In genomic region chr4:95304006-95304405, GRCm38 (mm10) we compare ENCODE assay signal across 17 mouse cellular contexts.
A peak's percentile ranks its signal among the peaks of the same experiment; 100 is the strongest.
DNase-seq lines count a peak whose midpoint lies in the region; ATAC-seq and TF ChIP-seq lines count a peak whose summit lies in the region.
"Had no signal": no experiment of that assay in that cellular context is flagged by ENCODE, and none has a peak within 500 bp of the region (broad histone marks: within the 10 kb centered on the region; RNA-seq: fewer than 3 reads in every experiment).

No protein-coding gene starts in this region.

- DNase-seq in CD4-positive, CD25-positive, alpha-beta regulatory T cell, adult 2 months (ENCODE audit: low read depth, low spot score): peak; percentile 7
- DNase-seq in kidney, adult 18-20 months: peak; percentile 56
- peak; percentile 61 for DNase-seq in brain, embryonic 14.5 days (ENCODE audit: low read depth)
- peak; percentile 68 for DNase-seq in kidney, postnatal 14 days
- no peak for DNase-seq in right cerebral cortex, adult 18-20 months
- DNase-seq in heart, postnatal 10 days: no peak
- DNase-seq: cerebellum, adult 8-10 months; right cerebral cortex, postnatal 14 days had no signal

- 74% methylated on average over 1 of the region's 1 CpGs for WGBS in kidney, embryonic 14.5 days

- H3K4me1 ChIP-seq in kidney, embryonic 14.5 days (ENCODE audit: control insufficient read depth, insufficient read depth, low read length): 0 out of 2 replicates have a peak, but pooled peaks cover 3% of the 10 kb centered on the region
- H3K4me1 ChIP-seq: neural tube, embryonic 13.5 days had no signal

- H3K9me3 ChIP-seq in kidney, embryonic 14.5 days (ENCODE audit: control insufficient read depth, low read length): no peaks in the 10 kb centered on the region
- H3K9me3 ChIP-seq: forebrain, embryonic 10.5 days; G1E; heart, embryonic 12.5 days; neural tube, embryonic 13.5 days; stomach, embryonic 15.5 days had no signal

- TF ChIP-seq CTCF in brain, embryonic 14.5 days (IDR thresholded peaks at IDR 0.05; ENCODE audit: borderline replicate concordance, extremely low read depth, insufficient read depth, insufficient read length): no peak

- intact Hi-C loops in heart, postnatal 10 days (cut with DNase I): no loop called here

- H3K4me2 ChIP-seq in kidney, embryonic 14.5 days (replicated peaks; ENCODE audit: low read depth, low read length): no peak overlapping the region
- H3K4me2 ChIP-seq: heart, embryonic 12.5 days; hindbrain, embryonic 14.5 days; neural tube, embryonic 13.5 days; stomach, embryonic 15.5 days had no signal

- no peak overlapping the region for H3K27ac ChIP-seq in kidney, embryonic 14.5 days (ENCODE audit: low read depth, low read length)
- H3K27ac ChIP-seq: hindbrain, embryonic 14.5 days; neural tube, embryonic 13.5 days had no signal

- no peak for ATAC-seq in CD4-positive, CD25-positive, alpha-beta regulatory T cell, adult 4 months
- no peak for ATAC-seq in kidney, embryonic 14.5 days (ENCODE audit: low FRiP score, low TSS enrichment)
- ATAC-seq: intestine, embryonic 16.5 days had no signal

- no peak overlapping the region for H3K9ac ChIP-seq in kidney, embryonic 14.5 days (ENCODE audit: low read depth, low read length)
- H3K9ac ChIP-seq: heart, embryonic 12.5 days; hindbrain, embryonic 14.5 days; neural tube, embryonic 13.5 days; stomach, embryonic 15.5 days had no signal

- TF ChIP-seq POLR2A in brain, embryonic 14.5 days (IDR thresholded peaks at IDR 0.05; ENCODE audit: borderline replicate concordance, extremely low read depth, insufficient read depth, insufficient read length, poor library complexity, severe bottlenecking): no peak

- no peaks in the 10 kb centered on the region for H3K36me3 ChIP-seq in kidney, embryonic 14.5 days (ENCODE audit: control insufficient read depth, insufficient read depth, low read length)
- H3K36me3 ChIP-seq: forebrain, embryonic 10.5 days; G1E; heart, embryonic 12.5 days; neural tube, embryonic 13.5 days; stomach, embryonic 15.5 days had no signal

- H3K4me3 ChIP-seq in kidney, embryonic 14.5 days (ENCODE audit: low read length): no peak overlapping the region
- H3K4me3 ChIP-seq: forebrain, embryonic 10.5 days; heart, embryonic 12.5 days; neural tube, embryonic 13.5 days; stomach, embryonic 15.5 days had no signal

- H3K27me3 ChIP-seq in kidney, embryonic 14.5 days (ENCODE audit: control insufficient read depth, insufficient read depth, low read length): no peaks in the 10 kb centered on the region
- H3K27me3 ChIP-seq: heart, embryonic 12.5 days; neural tube, embryonic 13.5 days; stomach, embryonic 15.5 days had no signal

Comparison
In these comparisons a context has a peak if more than half of its experiments do, and no peak if none do; other contexts are left out.
1. DNase-seq: peak in CD4-positive, CD25-positive, alpha-beta regulatory T cell, adult 2 months (single experiment), kidney, adult 18-20 months (single experiment), brain, embryonic 14.5 days (single experiment) and kidney, postnatal 14 days (single experiment); none in right cerebral cortex, adult 18-20 months (single experiment) and heart, postnatal 10 days (0 of 2).